Mouse (Mus musculus) heart, embryonic 12.5 days (tissue): ENCODE measurements at regions not wholly inside any gene's neighbourhood (a gene's known extent, or its start where the extent isn't known, plus 50 kb on each side); places are given as distances from the start of the nearest gene placed in this dataset.

Experiments used
- ATAC-seq: fragments of 200-750 bp; cut with Nextera tagmentation; 2 replicates; pipeline ENCODE4 v1.8.0; 2017; ENCODE audit warnings: moderate TSS enrichment, moderate library complexity; ENCODE audit not compliant: insufficient number of reproducible peaks, low FRiP score
- H3K27ac ChIP-seq: fragments of 300-500 bp; sonication (generic); 2 replicates; pipeline ENCODE4 v1.5.1; 2016; ENCODE audit warnings: mild to moderate bottlenecking, moderate library complexity; ENCODE audit not compliant: poor library complexity, severe bottlenecking
- H3K27me3 ChIP-seq: fragments of 300-500 bp; sonication (generic); replicated peaks from 2 replicates; pipeline ENCODE4 v1.6.1; 2016; ENCODE audit warnings: mild to moderate bottlenecking, moderate library complexity
- H3K36me3 ChIP-seq: fragments of 300-500 bp; sonication (generic); 2 replicates; pipeline ENCODE4 v1.6.1; 2016; ENCODE audit warnings: mild to moderate bottlenecking, moderate library complexity
- H3K4me1 ChIP-seq: fragments of 300-500 bp; sonication (generic); replicated peaks from 2 replicates; pipeline ENCODE4 v1.6.1; 2016; ENCODE audit warnings: mild to moderate bottlenecking
- H3K4me2 ChIP-seq: fragments of 300-500 bp; sonication (generic); 2 replicates; pipeline ENCODE4 v1.6.1; 2016; ENCODE audit warnings: mild to moderate bottlenecking, moderate library complexity
- H3K4me3 ChIP-seq: fragments of 300-500 bp; sonication (generic); 2 replicates; pipeline ENCODE4 v1.5.1; 2016; ENCODE audit warnings: mild to moderate bottlenecking
- H3K9ac ChIP-seq: fragments of 300-500 bp; sonication (generic); 2 replicates; pipeline ENCODE4 v1.6.1; 2016; ENCODE audit warnings: mild to moderate bottlenecking, moderate library complexity
- H3K9me3 ChIP-seq: fragments of 300-500 bp; sonication (generic); replicated peaks from 2 replicates; pipeline ENCODE4 v1.6.1; 2016; ENCODE audit warnings: mild to moderate bottlenecking, moderate library complexity
- WGBS: fragments of 180-500 bp; shearing (Covaris S2); methylation state at CpG from one replicate; pipeline ENCODE4 v1.1.7; 2016; 5-methylcytosine and 5-hydroxymethylcytosine counted together

- ATAC-seq, result no peak
- H3K27me3 ChIP-seq, result no peaks in the 10 kb centered on the region
- peaks cover 3% of the 10 kb centered on the region; the same call in 1 of the 2 replicates for H3K4me1 ChIP-seq
- H3K4me2 ChIP-seq, result no peak overlapping the region
- no peaks in the 10 kb centered on the region for H3K36me3 ChIP-seq
- H3K4me3 ChIP-seq, result no peak overlapping the region
- H3K9me3 ChIP-seq, result no peaks in the 10 kb centered on the region
- H3K27ac ChIP-seq, result no peak overlapping the region
- no peak overlapping the region for H3K9ac ChIP-seq
- 83% methylated on average over 6 of the region's 6 CpGs for WGBS
Measured at GRCm38 (mm10) chr13:45326751-45327150, 62.8 kb upstream of the Mylip start.

GRCm38 (mm10) chr13:45330561-45330960 is 59.0 kb upstream of the Mylip start:
- Histone ChIP-seq H3K9me3 (no peaks in the 10 kb centered on the region), H3K4me1 (no peaks in the 10 kb centered on the region), H3K4me2 (no peak overlapping the region), H3K9ac (no peak overlapping the region), H3K27me3 (no peaks in the 10 kb centered on the region), H3K27ac (no peak overlapping the region), H3K36me3 (no peaks in the 10 kb centered on the region), H3K4me3 (no peak overlapping the region)
- 74% methylated on average over 8 of the region's 8 CpGs for WGBS
- ATAC-seq, result no peak

- no peak overlapping the region for H3K27ac ChIP-seq
- no peaks in the 10 kb centered on the region for H3K27me3 ChIP-seq
- no peak overlapping the region for H3K4me3 ChIP-seq
- ATAC-seq, result no peak
- H3K9me3 ChIP-seq, result no peaks in the 10 kb centered on the region
- no peaks in the 10 kb centered on the region for H3K36me3 ChIP-seq
- no peaks in the 10 kb centered on the region for H3K4me1 ChIP-seq
- 77% methylated on average over 3 of the region's 3 CpGs for WGBS
- no peak overlapping the region for H3K4me2 ChIP-seq
- no peak overlapping the region for H3K9ac ChIP-seq
Measured at GRCm38 (mm10) chr13:45332031-45332430, 57.5 kb upstream of the Mylip start.

- H3K9me3 ChIP-seq, result no peaks in the 10 kb centered on the region
- no peaks in the 10 kb centered on the region for H3K27me3 ChIP-seq
- no peaks in the 10 kb centered on the region for H3K4me1 ChIP-seq
- no peak overlapping the region for H3K27ac ChIP-seq
- ATAC-seq, result no peak
- no peak overlapping the region for H3K4me2 ChIP-seq
- no peaks in the 10 kb centered on the region for H3K36me3 ChIP-seq
- WGBS, result 67% methylated on average over 5 of the region's 5 CpGs
- H3K9ac ChIP-seq, result no peak overlapping the region
- H3K4me3 ChIP-seq, result no peak overlapping the region
Measured at GRCm38 (mm10) chr13:45333634-45334033, 55.9 kb upstream of the Mylip start.
